Mouse (Mus musculus): ENCODE measurements at regions not wholly inside any gene's neighbourhood (a gene's known extent, or its start where the extent isn't known, plus 50 kb on each side); places are given as distances from the start of the nearest gene placed in this dataset.

DNA sequence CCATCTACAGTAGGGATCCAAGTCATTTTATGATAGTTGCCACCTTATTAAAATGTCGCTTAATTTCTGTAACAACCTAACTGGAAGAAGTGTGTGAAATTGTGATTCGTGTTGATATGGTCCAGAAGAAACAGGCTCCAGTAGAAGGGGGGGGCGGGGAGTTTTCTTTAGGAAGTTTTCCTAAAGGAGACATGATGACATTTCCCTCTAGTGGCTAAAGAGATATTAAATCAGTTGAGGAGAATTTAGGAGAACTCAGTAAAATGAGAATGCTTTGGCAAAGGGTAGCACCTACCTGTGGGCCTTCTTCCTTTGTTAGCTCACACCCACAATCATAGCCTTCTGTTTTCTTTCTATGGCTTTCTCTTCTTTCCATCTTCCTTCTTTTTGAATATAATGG lies 107.7 kb downstream of the Tnfsf18 start:
- Histone ChIP-seq H3K4me1 (ENCODE audit: control insufficient read depth, insufficient read depth, low read length) (no peaks in the 10 kb centered on the region), H3K27ac (ENCODE audit: control insufficient read depth, insufficient read depth, low read depth, low read length, poor library complexity) (no peak overlapping the region), H3K4me3 (replicated peaks; ENCODE audit: control insufficient read depth, low read depth, low read length) (no peak overlapping the region)
- no peak for TF ChIP-seq CTCF (IDR thresholded peaks at IDR 0.05; ENCODE audit: control insufficient read depth, insufficient read depth, low read length)
- TF ChIP-seq POLR2A (IDR thresholded peaks at IDR 0.05; ENCODE audit: borderline replicate concordance, control insufficient read depth, low read depth, low read length), result no peak
- 85% methylated on average over 3 of the region's 3 CpGs for WGBS

DNA sequence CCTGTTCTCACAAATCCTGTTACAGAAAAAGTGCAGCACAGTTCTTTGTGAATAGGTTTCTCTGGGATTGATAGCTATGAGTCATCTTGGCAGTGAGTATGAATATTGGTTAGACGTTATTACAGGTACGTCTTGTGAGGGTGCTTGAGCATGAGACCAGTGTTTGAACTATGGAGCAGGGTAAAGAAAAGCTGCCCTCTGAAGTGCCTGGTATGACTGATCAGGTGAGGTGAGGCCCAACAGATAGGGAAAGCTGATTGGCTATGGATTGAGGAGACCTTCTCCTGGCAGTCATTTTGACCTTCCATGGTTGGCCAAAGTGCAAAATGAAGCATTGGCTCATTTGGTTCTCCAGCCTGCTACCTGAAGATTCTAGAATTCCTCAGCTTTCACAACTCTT lies 106.7 kb downstream of the Tnfsf18 start:
- no peak overlapping the region for H3K27ac ChIP-seq (ENCODE audit: control insufficient read depth, insufficient read depth, low read depth, low read length, poor library complexity)
- 88% methylated on average over 2 of the region's 2 CpGs for WGBS
- TF ChIP-seq POLR2A (IDR thresholded peaks at IDR 0.05; ENCODE audit: borderline replicate concordance, control insufficient read depth, low read depth, low read length) (no peak), CTCF (IDR thresholded peaks at IDR 0.05; ENCODE audit: control insufficient read depth, insufficient read depth, low read length) (no peak)
- H3K4me3 ChIP-seq (replicated peaks; ENCODE audit: control insufficient read depth, low read depth, low read length), result no peak overlapping the region
- H3K4me1 ChIP-seq (ENCODE audit: control insufficient read depth, insufficient read depth, low read length), result no peaks in the 10 kb centered on the region

DNA sequence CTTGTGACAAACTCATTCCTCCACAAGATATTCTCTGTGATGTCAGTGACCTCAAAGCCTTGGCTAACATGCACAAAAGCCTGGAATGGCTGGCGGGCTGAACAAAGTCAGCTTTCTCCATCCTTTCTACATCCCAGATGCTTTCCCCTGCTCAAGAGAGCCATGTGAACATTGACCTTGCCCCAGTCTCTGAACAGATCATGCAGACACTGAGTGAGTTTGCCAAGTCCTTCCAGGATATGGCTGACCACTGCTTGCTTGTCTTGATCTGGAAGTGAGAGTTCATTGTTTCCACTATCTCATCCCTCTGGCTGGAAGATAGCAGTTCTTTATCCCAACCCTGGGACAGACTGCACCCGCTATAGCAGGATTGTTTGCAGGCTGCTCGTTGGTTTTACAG lies 103.7 kb downstream of the Tnfsf18 start:
- H3K4me3 ChIP-seq (replicated peaks; ENCODE audit: control insufficient read depth, low read depth, low read length), result no peak overlapping the region
- WGBS, result 90% methylated on average over 3 of the region's 3 CpGs
- TF ChIP-seq CTCF (IDR thresholded peaks at IDR 0.05; ENCODE audit: control insufficient read depth, insufficient read depth, low read length) (no peak), POLR2A (IDR thresholded peaks at IDR 0.05; ENCODE audit: borderline replicate concordance, control insufficient read depth, low read depth, low read length) (no peak)
- no peaks in the 10 kb centered on the region for H3K4me1 ChIP-seq (ENCODE audit: control insufficient read depth, insufficient read depth, low read length)
- H3K27ac ChIP-seq (ENCODE audit: control insufficient read depth, insufficient read depth, low read depth, low read length, poor library complexity), result no peak overlapping the region

DNA sequence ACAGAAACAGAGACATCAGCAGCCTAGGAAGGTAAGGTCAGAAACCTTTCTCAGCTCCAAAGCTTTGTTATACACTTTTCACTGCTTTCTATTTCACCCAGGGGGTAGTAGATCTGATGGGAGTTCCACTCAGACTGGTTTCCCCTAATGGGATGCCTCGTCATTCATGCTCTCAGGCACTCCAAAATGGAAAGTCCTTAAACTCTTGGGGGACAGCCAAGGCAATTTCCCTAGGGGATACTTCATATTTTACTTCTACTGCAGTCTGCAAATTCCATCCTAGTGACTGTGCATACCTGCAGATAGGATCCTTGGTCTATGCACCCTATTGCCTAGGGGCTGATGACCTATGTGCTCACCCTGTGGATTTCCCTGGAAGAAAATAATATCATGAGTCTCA lies 82.1 kb downstream of the Tnfsf18 start:
- TF ChIP-seq POLR2A (IDR thresholded peaks at IDR 0.05; ENCODE audit: borderline replicate concordance, control insufficient read depth, low read depth, low read length), result no peak
- TF ChIP-seq CTCF (IDR thresholded peaks at IDR 0.05; ENCODE audit: control insufficient read depth, insufficient read depth, low read length), result no peak
- H3K4me1 ChIP-seq (ENCODE audit: control insufficient read depth, insufficient read depth, low read length), result no peaks in the 10 kb centered on the region
- no peak overlapping the region for H3K27ac ChIP-seq (ENCODE audit: control insufficient read depth, insufficient read depth, low read depth, low read length, poor library complexity)
- no peak overlapping the region for H3K4me3 ChIP-seq (replicated peaks; ENCODE audit: control insufficient read depth, low read depth, low read length)
- 72% methylated on average over 1 of the region's 1 CpGs for WGBS

DNA sequence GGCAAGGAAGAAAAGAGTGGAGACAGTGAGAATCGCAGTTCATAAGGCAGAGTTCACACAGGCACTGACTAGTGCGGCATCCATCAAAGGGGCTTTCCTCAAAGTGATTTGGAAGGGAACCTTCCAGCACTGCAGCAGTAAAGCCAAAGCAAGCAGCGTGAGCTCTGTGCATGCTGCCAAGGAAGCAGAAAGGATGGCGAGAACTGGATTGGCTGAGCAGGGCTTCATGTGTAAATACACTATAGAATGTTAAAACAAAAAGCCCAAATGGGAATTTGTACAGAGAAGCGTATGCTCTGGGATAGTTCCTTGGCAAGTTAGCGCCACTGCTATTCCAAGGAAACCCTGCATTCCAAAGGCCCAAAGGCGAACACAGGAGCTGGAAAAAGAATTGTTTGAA lies 81.5 kb downstream of the Tnfsf18 start:
- Histone ChIP-seq H3K27ac (ENCODE audit: control insufficient read depth, insufficient read depth, low read depth, low read length, poor library complexity) (no peak overlapping the region), H3K4me1 (ENCODE audit: control insufficient read depth, insufficient read depth, low read length) (no peaks in the 10 kb centered on the region), H3K4me3 (replicated peaks; ENCODE audit: control insufficient read depth, low read depth, low read length) (no peak overlapping the region)
- 80% methylated on average over 7 of the region's 7 CpGs for WGBS
- TF ChIP-seq CTCF (IDR thresholded peaks at IDR 0.05; ENCODE audit: control insufficient read depth, insufficient read depth, low read length) (no peak), POLR2A (IDR thresholded peaks at IDR 0.05; ENCODE audit: borderline replicate concordance, control insufficient read depth, low read depth, low read length) (no peak)

DNA sequence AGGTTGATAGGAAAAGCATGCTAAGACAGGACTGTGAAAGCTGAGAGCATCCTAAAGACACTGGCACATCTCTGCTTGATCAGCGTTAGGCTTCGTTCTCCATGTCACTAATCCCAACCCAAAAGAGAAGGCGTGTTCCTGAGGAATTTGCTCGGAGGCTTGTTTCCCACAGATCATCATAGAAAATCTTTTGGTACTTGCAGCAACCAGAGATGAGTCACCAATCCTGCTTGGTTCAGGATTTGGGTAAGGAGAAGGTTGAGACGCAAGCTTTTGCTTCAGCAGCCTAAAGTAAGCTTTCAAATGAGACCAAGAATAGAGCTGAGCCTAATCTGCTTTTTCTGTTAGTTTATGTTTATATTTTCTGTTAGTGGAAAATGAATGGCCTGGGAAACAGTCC lies 80.7 kb downstream of the Tnfsf18 start:
- 84% methylated on average over 5 of the region's 5 CpGs for WGBS
- Histone ChIP-seq H3K27ac (ENCODE audit: control insufficient read depth, insufficient read depth, low read depth, low read length, poor library complexity) (no peak overlapping the region), H3K4me3 (replicated peaks; ENCODE audit: control insufficient read depth, low read depth, low read length) (no peak overlapping the region), H3K4me1 (ENCODE audit: control insufficient read depth, insufficient read depth, low read length) (no peaks in the 10 kb centered on the region)
- TF ChIP-seq CTCF (IDR thresholded peaks at IDR 0.05; ENCODE audit: control insufficient read depth, insufficient read depth, low read length) (no peak), POLR2A (IDR thresholded peaks at IDR 0.05; ENCODE audit: borderline replicate concordance, control insufficient read depth, low read depth, low read length) (no peak)

DNA sequence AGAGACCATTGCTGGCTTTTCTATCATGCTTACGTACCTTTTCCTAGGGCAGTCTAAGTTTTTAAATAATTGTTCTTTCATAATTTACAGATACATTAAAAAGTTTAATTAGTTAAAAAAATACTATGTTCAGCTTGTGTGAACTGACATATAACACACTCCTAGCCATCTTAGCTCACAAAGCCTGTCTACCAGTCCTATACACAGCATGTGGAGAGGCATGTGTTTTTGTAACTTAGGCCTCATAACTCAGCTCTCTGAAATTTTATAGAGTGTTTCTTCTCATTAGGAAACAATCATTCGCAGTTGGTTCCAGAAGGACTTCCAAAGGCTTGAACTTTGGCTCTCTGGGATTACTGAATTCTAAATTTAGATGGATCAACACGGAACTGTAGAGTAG lies 76.3 kb downstream of the Tnfsf18 start:
- TF ChIP-seq CTCF (IDR thresholded peaks at IDR 0.05; ENCODE audit: control insufficient read depth, insufficient read depth, low read length), result no peak
- TF ChIP-seq POLR2A (IDR thresholded peaks at IDR 0.05; ENCODE audit: borderline replicate concordance, control insufficient read depth, low read depth, low read length), result no peak
- WGBS, result 83% methylated on average over 3 of the region's 3 CpGs
- no peak overlapping the region for H3K27ac ChIP-seq (ENCODE audit: control insufficient read depth, insufficient read depth, low read depth, low read length, poor library complexity)
- no peaks in the 10 kb centered on the region for H3K4me1 ChIP-seq (ENCODE audit: control insufficient read depth, insufficient read depth, low read length)
- no peak overlapping the region for H3K4me3 ChIP-seq (replicated peaks; ENCODE audit: control insufficient read depth, low read depth, low read length)

DNA sequence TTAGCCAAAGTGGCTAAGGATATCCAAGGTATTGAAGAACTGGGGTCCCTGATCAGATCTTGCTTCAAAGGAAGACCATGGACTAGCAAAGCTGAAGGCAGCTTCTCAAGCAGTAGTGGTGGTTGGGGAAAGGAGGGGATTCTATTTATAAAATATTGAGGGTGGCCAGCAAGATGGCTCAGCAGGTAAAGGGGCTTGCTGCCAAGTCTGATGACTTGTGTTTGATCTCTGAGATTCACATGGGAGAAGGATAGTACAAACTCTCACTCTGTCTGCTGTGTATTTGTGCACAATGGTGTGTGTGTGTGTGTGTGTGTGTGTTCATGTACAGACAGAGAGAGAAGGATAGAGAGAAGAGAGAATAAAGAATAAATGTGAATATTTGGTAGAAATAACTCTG lies 73.4 kb downstream of the Tnfsf18 start:
- Histone ChIP-seq H3K4me3 (replicated peaks; ENCODE audit: control insufficient read depth, low read depth, low read length) (no peak overlapping the region), H3K27ac (ENCODE audit: control insufficient read depth, insufficient read depth, low read depth, low read length, poor library complexity) (no peak overlapping the region), H3K4me1 (ENCODE audit: control insufficient read depth, insufficient read depth, low read length) (no peaks in the 10 kb centered on the region)
- no peak for TF ChIP-seq POLR2A (IDR thresholded peaks at IDR 0.05; ENCODE audit: borderline replicate concordance, control insufficient read depth, low read depth, low read length)

DNA sequence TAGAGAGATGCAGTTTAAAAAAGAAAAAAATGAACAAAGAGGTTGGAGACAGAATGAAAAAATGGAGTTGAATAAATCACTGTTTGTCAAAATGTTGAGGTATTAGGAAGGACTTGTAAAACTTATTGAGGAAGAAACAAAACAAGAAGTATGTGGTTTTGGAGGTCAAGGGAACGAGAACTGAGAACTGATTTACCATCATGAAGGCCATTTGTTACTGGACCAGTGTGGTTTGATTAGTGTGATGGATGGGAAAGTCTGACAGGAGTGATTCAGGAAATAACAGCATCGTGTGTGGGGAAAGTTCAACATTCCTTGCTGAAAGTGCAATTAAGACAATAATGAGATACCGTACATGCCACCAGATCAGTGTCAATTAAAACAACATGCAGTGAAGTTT lies 65.9 kb downstream of the Tnfsf18 start:
- WGBS, result 21% methylated on average over 3 of the region's 3 CpGs
- Histone ChIP-seq H3K4me3 (replicated peaks; ENCODE audit: control insufficient read depth, low read depth, low read length) (no peak overlapping the region), H3K27ac (ENCODE audit: control insufficient read depth, insufficient read depth, low read depth, low read length, poor library complexity) (no peak overlapping the region), H3K4me1 (ENCODE audit: control insufficient read depth, insufficient read depth, low read length) (no peaks in the 10 kb centered on the region)
- TF ChIP-seq CTCF (IDR thresholded peaks at IDR 0.05; ENCODE audit: control insufficient read depth, insufficient read depth, low read length) (no peak), POLR2A (IDR thresholded peaks at IDR 0.05; ENCODE audit: borderline replicate concordance, control insufficient read depth, low read depth, low read length) (no peak)
